Mouse (Mus musculus): ENCODE results near the gene Zdhhc5. TPM values are rescaled to one million over a fixed set of nuclear protein-coding genes. Genes with fewer than 3 reads are reported as not detected.
A peak's percentile ranks its signal among the peaks of the same experiment; 100 is the strongest.
"Not testable (repeated sequence)": the region's sequence is repeated elsewhere in the genome, so short reads cannot be mapped to it uniquely, and the experiment has no call there.

Zdhhc5 gene
- total RNA-seq, 2 experiments from 2014 or later = 45.2 to 50.6 TPM

GRCm38 (mm10) chr2:84736312-84737161 is 21.6 kb upstream of the Zdhhc5 start:
- intact Hi-C loops (cut with DNase I) = loop anchor here (10.0 kb wide), 1 partner anchor 298 kb away; the partner anchor contains the start of genes P2rx3 and Ssrp1
- DNase-seq (ENCODE audit: low spot score in 2 of 2) = no peak

GRCm38 (mm10) chr2:84735346-84735920 is 20.5 kb upstream of the Zdhhc5 start:
- intact Hi-C loops (cut with DNase I) = loop anchor here (2.0 to 10.0 kb wide), 2 partner anchors 63 to 299 kb away; partner anchors contain the start of genes P2rx3, Ssrp1 and Ube2l6

GRCm38 (mm10) chr2:84734919-84735318 is 19.9 kb upstream of the Zdhhc5 start:
- DNase-seq (ENCODE audit: low spot score in 2 of 2) = no peak
- intact Hi-C loops (cut with DNase I) = loop anchor here (2.0 to 10.0 kb wide), 2 partner anchors 64 to 300 kb away; partner anchors contain the start of genes P2rx3, Ssrp1 and Ube2l6

More at GRCm38 (mm10) chr2:84735346-84735920, 20.5 kb upstream of the Zdhhc5 start:
- DNase-seq (ENCODE audit: low spot score in 2 of 2) = no peak

- peak in 1 of 2 experiments; percentile 56 for DNase-seq (ENCODE audit: low spot score in 2 of 2)
- intact Hi-C loops (cut with DNase I) = loop anchor here (2.0 to 10.0 kb wide), 2 partner anchors 64 to 300 kb away; partner anchors contain the start of genes P2rx3, Ssrp1 and Ube2l6
These were observed 19.4 kb upstream of the Zdhhc5 start for GRCm38 (mm10) chr2:84734351-84734864.

- intact Hi-C loops (cut with DNase I) = loop anchor here (2.0 to 10.0 kb wide), 2 partner anchors 65 to 301 kb away; partner anchors contain the start of genes P2rx3, Ssrp1 and Ube2l6
- DNase-seq (ENCODE audit: low spot score in 2 of 2) = peak; percentile 65 to 88
These were observed 18.8 kb upstream of the Zdhhc5 start, which contains the start of gene Ypel4 for GRCm38 (mm10) chr2:84733579-84734300. Ypel4 (plus strand) TSS chr2:84734058.

- intact Hi-C loops (cut with DNase I) = loop anchor here (10.0 kb wide), 1 partner anchor 302 kb away; the partner anchor contains the start of genes P2rx3 and Ssrp1
- DNase-seq (ENCODE audit: low spot score in 2 of 2) = no peak
These were observed 17.4 kb upstream of the Zdhhc5 start for GRCm38 (mm10) chr2:84732394-84732793.

- DNase-seq (ENCODE audit: low spot score in 2 of 2) = no peak
- intact Hi-C loops (cut with DNase I) = loop anchor here (10.0 kb wide), 1 partner anchor 304 kb away; the partner anchor contains the start of genes P2rx3 and Ssrp1
These were observed 16.2 kb upstream of the Zdhhc5 start for GRCm38 (mm10) chr2:84731206-84731605.

- DNase-seq (ENCODE audit: low spot score in 2 of 2); intact Hi-C loops (cut with DNase I): not testable (repeated sequence)
These were observed 13.2 kb upstream of the Zdhhc5 start for GRCm38 (mm10) chr2:84728191-84728590.

GRCm38 (mm10) chr2:84727172-84727858 is 12.3 kb upstream of the Zdhhc5 start, which contains the start of gene Clp1:
Clp1 (minus strand) TSS chr2:84727350.
- DNase-seq (ENCODE audit: low spot score in 2 of 2) = peak; percentile 97 to 99
- intact Hi-C loops (cut with DNase I) = loop anchor here (1.0 kb wide), 1 partner anchor 12 kb away; the partner anchor contains the start of gene Zdhhc5

GRCm38 (mm10) chr2:84726716-84727115 is 11.7 kb upstream of the Zdhhc5 start:
- intact Hi-C loops (cut with DNase I) = loop anchor here (1.0 kb wide), 1 partner anchor 11 kb away; the partner anchor contains the start of gene Zdhhc5

GRCm38 (mm10) chr2:84725770-84726169 is 10.8 kb upstream of the Zdhhc5 start:
- no peak for DNase-seq (ENCODE audit: low spot score in 2 of 2)
- intact Hi-C loops (cut with DNase I) = no loop called here

More at GRCm38 (mm10) chr2:84726716-84727115, 11.7 kb upstream of the Zdhhc5 start:
- no peak for DNase-seq (ENCODE audit: low spot score in 2 of 2)

- no peak for DNase-seq (ENCODE audit: low spot score in 2 of 2)
- intact Hi-C loops (cut with DNase I) = no loop called here
These were observed 8.9 kb upstream of the Zdhhc5 start for GRCm38 (mm10) chr2:84723856-84724255.

GRCm38 (mm10) chr2:84721182-84721581 is 6.2 kb upstream of the Zdhhc5 start:
- intact Hi-C loops (cut with DNase I) = no loop called here
- DNase-seq (ENCODE audit: low spot score in 2 of 2) = no peak

GRCm38 (mm10) chr2:84720718-84721117 is 5.7 kb upstream of the Zdhhc5 start:
- no peak for DNase-seq (ENCODE audit: low spot score in 2 of 2)
- intact Hi-C loops (cut with DNase I) = no loop called here

- DNase-seq (ENCODE audit: low spot score in 2 of 2) = no peak
- intact Hi-C loops (cut with DNase I) = loop anchor here (5.0 kb wide), 3 partner anchors 80 to 330 kb away; partner anchors contain the start of genes Rtn4rl2, Tnks1bp1 and Ube2l6
These were observed 2.4 kb upstream of the Zdhhc5 start for GRCm38 (mm10) chr2:84717357-84717756.

- DNase-seq (ENCODE audit: low spot score in 2 of 2) = no peak
- intact Hi-C loops (cut with DNase I) = loop anchor here (5.0 kb wide), 3 partner anchors 81 to 331 kb away; partner anchors contain the start of genes Rtn4rl2, Tnks1bp1 and Ube2l6
These were observed 1.7 kb upstream of the Zdhhc5 start for GRCm38 (mm10) chr2:84716423-84717355.
